In genomic region chr8:111259408-111259741, GRCm38 (mm10) we compare ENCODE assay signal across 8 mouse cellular contexts. TPM values are rescaled to one million over a fixed set of nuclear protein-coding genes. Genes with fewer than 3 reads are reported as not detected.
DNase-seq lines count a peak whose midpoint lies in the region; ATAC-seq and TF ChIP-seq lines count a peak whose summit lies in the region.

No protein-coding gene starts in this region.

- peak overlapping the region; percentile 98 for H3K27ac ChIP-seq in heart, embryonic 11.5 days (ENCODE audit: low read depth, low read length)
- no peak overlapping the region for H3K27ac ChIP-seq in ES-Bruce4 (ENCODE audit: insufficient read depth, low read length)
- H3K27ac ChIP-seq in forebrain, postnatal 0 days (ENCODE audit: low read depth, low read length), result peak overlapping the region; percentile 99

- peak overlapping the region; percentile 71 for H3K4me2 ChIP-seq in heart, embryonic 11.5 days
- peak overlapping the region; percentile 52 for H3K4me2 ChIP-seq in forebrain, postnatal 0 days (ENCODE audit: low read depth)

- H3K9me3 ChIP-seq in heart, embryonic 11.5 days (replicated peaks; ENCODE audit: control insufficient read depth, low read length), result no peaks in the 10 kb centered on the region
- no peaks in the 10 kb centered on the region for H3K9me3 ChIP-seq in ES-Bruce4 (replicated peaks; ENCODE audit: control insufficient read depth, insufficient read depth, low read length, poor library complexity, severe bottlenecking)
- no peaks in the 10 kb centered on the region for H3K9me3 ChIP-seq in forebrain, postnatal 0 days (ENCODE audit: low read length)

- no peaks in the 10 kb centered on the region for H3K27me3 ChIP-seq in heart, embryonic 11.5 days (ENCODE audit: control insufficient read depth, insufficient read depth, low read length)
- no peaks in the 10 kb centered on the region for H3K27me3 ChIP-seq in ES-Bruce4 (ENCODE audit: control insufficient read depth, insufficient read depth, low read length, poor library complexity, severe bottlenecking)
- no peaks in the 10 kb centered on the region for H3K27me3 ChIP-seq in forebrain, postnatal 0 days (ENCODE audit: insufficient read depth, low read length)

- peak overlapping the region; percentile 96 for H3K4me3 ChIP-seq in heart, embryonic 11.5 days (ENCODE audit: low read depth, low read length)
- H3K4me3 ChIP-seq in ES-Bruce4 (ENCODE audit: low read depth, low read length), result peak overlapping the region; percentile 80
- H3K4me3 ChIP-seq in forebrain, postnatal 0 days (ENCODE audit: low read depth, low read length), result peak overlapping the region; percentile 94

- no peak for TF ChIP-seq EP300 in ES-Bruce4 (IDR thresholded peaks at IDR 0.05; ENCODE audit: insufficient read depth, low read depth, low read length)

- no peaks in the 10 kb centered on the region for H3K36me3 ChIP-seq in heart, embryonic 11.5 days (ENCODE audit: control insufficient read depth, insufficient read depth, low read length)
- no peaks in the 10 kb centered on the region for H3K36me3 ChIP-seq in ES-Bruce4 (ENCODE audit: control insufficient read depth, insufficient read depth, low read length, poor library complexity, severe bottlenecking)
- H3K36me3 ChIP-seq in forebrain, postnatal 0 days (ENCODE audit: insufficient read depth), result no peaks in the 10 kb centered on the region

- H3K4me1 ChIP-seq in heart, embryonic 11.5 days (ENCODE audit: control insufficient read depth, insufficient read depth, low read length), result peaks cover 3% of the 10 kb centered on the region; the same call in 1 of the 2 replicates
- peaks cover 3% of the 10 kb centered on the region for H3K4me1 ChIP-seq in ES-Bruce4 (ENCODE audit: control insufficient read depth, insufficient read depth, low read length)
- peaks cover 7% of the 10 kb centered on the region for H3K4me1 ChIP-seq in forebrain, postnatal 0 days (ENCODE audit: insufficient read depth)

- TF ChIP-seq CTCF in ES-Bruce4 (IDR thresholded peaks at IDR 0.05; ENCODE audit: low read depth, low read length), result no peak
- no peak for TF ChIP-seq CTCF in forebrain, postnatal 0 days (IDR thresholded peaks at IDR 0.05; ENCODE audit: low read depth)

- peak overlapping the region; percentile 96 for H3K9ac ChIP-seq in heart, embryonic 11.5 days (ENCODE audit: low read depth, low read length)
- H3K9ac ChIP-seq in ES-Bruce4 (ENCODE audit: low read depth, poor library complexity, severe bottlenecking), result peak overlapping the region; percentile 92
- peak overlapping the region; percentile 88 for H3K9ac ChIP-seq in forebrain, postnatal 0 days

- WGBS in heart, embryonic 11.5 days (ENCODE audit: insufficient replicate concordance), result 11% methylated on average over 13 of the region's 13 CpGs
- 10% methylated on average over 13 of the region's 13 CpGs for WGBS in forebrain, postnatal 0 days

- DNase-seq in heart, adult 9 months (ENCODE audit: low spot score in 2 of 2), result no peak
- no peak for DNase-seq in forebrain, postnatal 0 days
- DNase-seq in right cerebral cortex, postnatal 36 days (ENCODE audit: low spot score in 2 of 2), result no peak
- no peak for DNase-seq in cerebellum, postnatal 4 days (ENCODE audit: low spot score in 2 of 2)
- no peak for DNase-seq in urinary bladder, postnatal 10 days (ENCODE audit: low spot score)

- no peak for TF ChIP-seq POLR2A in ES-Bruce4 (IDR thresholded peaks at IDR 0.05; ENCODE audit: insufficient read depth, low read length)

- peak; percentile 13; the same call in 1 of the 2 replicates for ATAC-seq in heart, embryonic 11.5 days (replicated peaks; ENCODE audit: insufficient number of reproducible peaks, low FRiP score, low TSS enrichment)
- peak; percentile 34 for ATAC-seq in forebrain, postnatal 0 days
- peak; percentile 69 for ATAC-seq in megakaryocyte, adult 5-6 weeks (ENCODE audit: poor library complexity, severe bottlenecking)

RNA-seq across cellular contexts. Expression of gene Glg1, which starts 0.4 kb away (rescaled TPM):
- 61.3 and 74.9 TPM in 2 replicates for polyA plus RNA-seq in heart, embryonic 11.5 days (2014; fragmentation: Nextera tagmentation; extraction: Ambion mirVana)
- polyA plus RNA-seq in ES-Bruce4 (2011; ENCODE audit: insufficient read depth, insufficient read length, low read depth, missing spikeins), result 76.3 and 78.3 TPM in 2 replicates
- total RNA-seq in forebrain, postnatal 0 days (2014; rRNA removed), result 32.1 and 45.0 TPM in 2 replicates
- 35.0 and 49.7 TPM in 2 replicates for polyA plus RNA-seq in forebrain, postnatal 0 days (2015; fragmentation: Nextera tagmentation; extraction: Ambion mirVana)
- 52.3 and 56.4 TPM in 2 replicates for total RNA-seq in megakaryocyte, adult 5-6 weeks (2015)
- 55.9 and 56.6 TPM in 2 replicates for total RNA-seq in megakaryocyte, adult 5-6 weeks (2017)

RNA-seq across cellular contexts. Expression of gene Rfwd3, which starts 40.6 kb away (rescaled TPM):
- 43.8 and 46.6 TPM in 2 replicates for polyA plus RNA-seq in heart, embryonic 11.5 days (2014; fragmentation: Nextera tagmentation; extraction: Ambion mirVana)
- polyA plus RNA-seq in ES-Bruce4 (2011; ENCODE audit: insufficient read depth, insufficient read length, low read depth, missing spikeins), result 76.1 and 80.6 TPM in 2 replicates
- total RNA-seq in forebrain, postnatal 0 days (2014; rRNA removed), result 19.4 and 19.5 TPM in 2 replicates
- 7.2 and 11.1 TPM in 2 replicates for polyA plus RNA-seq in forebrain, postnatal 0 days (2015; fragmentation: Nextera tagmentation; extraction: Ambion mirVana)
- total RNA-seq in megakaryocyte, adult 5-6 weeks (2015), result 52.6 and 58.1 TPM in 2 replicates
- total RNA-seq in megakaryocyte, adult 5-6 weeks (2017), result 74.0 and 75.1 TPM in 2 replicates

Comparison
In these comparisons a context has a peak if more than half of its experiments do, and no peak if none do; other contexts are left out.
1. ATAC-seq: peak in every context shown above with its lines; median percentile 69 in megakaryocyte, adult 5-6 weeks; 34 in forebrain, postnatal 0 days; 13 in heart, embryonic 11.5 days.